Mouse (Mus musculus): ENCODE data around the gene Csn3.

Gene Csn3

DNA sequence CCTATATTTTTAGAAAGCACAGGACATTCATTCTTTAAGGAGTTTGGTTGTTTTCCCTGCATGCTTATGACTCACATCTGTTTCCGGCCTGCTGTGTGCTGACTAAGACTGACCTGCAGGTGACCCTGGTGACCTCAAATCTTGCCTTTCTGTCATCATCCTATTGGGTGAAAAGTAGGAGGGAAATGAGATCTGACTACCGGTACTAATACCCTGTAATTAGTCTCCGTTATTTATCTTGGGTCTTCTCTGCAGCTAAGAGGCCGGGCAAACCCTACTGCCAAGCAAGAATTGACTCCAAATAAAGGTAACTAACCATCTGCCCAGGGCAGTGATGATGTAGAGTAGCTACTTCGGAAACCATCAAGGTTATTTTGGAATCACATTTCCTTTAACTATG is at the start of gene Csn3:
Gene Csn3, plus strand, starts transcription at position 208 of the 400 bp plus-strand sequence.
- DNase-seq (ENCODE audit: low spot score in 2 of 2) = no peak

DNA sequence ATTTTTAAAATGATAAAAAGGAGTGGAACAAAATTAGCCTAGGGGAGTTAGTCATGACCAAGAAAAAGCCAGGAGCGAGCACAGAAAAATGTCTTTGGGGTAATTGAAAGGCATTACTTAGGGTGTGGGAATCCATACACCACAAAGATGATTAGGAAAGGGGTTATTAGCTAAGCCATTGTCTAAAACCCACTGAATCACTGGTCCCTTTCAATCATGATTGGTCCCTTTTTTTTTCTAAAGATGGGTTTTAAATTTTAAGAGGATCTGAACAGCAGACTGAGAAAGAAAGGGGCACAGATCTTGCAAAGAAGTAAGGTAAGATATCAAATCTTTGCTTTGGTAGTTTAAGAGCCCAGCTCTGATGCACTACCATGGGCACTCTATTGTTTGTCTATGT is 40.6 kb upstream of the Csn3 start, which contains the start of gene Odam:
Gene Odam, plus strand, starts transcription at position 301 of the 400 bp plus-strand sequence.
- no peak for DNase-seq (ENCODE audit: low spot score in 2 of 2)

DNA sequence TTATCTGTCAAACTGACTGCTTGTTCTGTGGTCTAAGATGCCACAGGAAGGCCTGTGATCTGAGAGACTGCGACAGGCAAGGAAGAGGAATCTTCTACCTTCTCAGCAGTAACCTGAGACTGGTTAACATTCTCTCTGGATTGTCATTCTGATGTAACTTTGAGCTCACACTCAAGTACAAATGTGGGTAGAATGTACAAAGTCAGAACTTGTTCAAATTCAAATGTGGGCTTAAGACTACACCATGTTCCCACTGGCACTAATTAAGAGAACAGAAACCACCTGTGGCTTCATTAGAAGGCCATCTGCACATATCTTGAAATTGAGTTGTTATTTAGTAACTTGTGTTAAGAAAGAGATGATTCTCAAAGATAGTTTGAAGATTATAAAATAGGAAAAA is 6.2 kb downstream of the Csn3 start:
- no peak for DNase-seq (ENCODE audit: low spot score in 2 of 2)

DNA sequence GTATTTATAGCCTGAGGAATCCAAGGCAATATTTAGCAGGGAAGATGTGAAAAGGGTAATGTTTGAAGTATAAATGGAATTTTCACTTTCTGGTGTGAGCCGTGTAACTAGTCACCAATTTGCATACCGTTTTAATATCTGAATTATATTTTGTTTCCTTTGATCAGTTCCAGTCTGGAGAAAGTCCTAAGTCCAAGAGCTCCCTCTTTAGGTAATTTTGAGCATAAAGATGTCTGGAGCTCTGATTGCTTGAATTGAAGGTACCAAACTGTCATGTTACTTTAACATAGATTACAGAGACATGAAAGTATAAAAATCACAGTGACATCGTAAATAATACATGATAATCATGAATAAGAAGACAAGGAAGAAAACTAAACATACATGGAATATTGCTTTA is 15.4 kb downstream of the Csn3 start:
- DNase-seq (ENCODE audit: low spot score in 2 of 2) = no peak

DNA sequence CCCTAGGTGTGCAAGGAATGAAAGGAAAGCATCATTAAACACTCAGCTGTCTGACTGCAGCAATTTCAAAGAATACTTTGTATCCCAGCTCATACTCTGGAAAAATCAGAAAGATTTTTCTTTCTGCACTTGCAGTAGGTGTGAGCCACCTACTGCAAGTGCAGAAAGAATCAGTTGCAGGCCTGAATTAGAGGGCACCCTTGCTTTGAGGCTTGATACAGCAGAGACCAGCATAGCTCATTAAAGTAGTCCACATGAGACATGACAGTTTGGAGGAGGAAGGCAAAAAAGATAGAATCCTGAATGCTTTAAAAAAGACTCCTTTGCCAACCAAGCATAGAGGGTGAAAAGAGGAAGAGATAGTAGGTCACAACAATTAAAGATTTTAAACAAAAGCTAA is 17.1 kb downstream of the Csn3 start:
- no peak for DNase-seq (ENCODE audit: low spot score in 2 of 2)

DNA sequence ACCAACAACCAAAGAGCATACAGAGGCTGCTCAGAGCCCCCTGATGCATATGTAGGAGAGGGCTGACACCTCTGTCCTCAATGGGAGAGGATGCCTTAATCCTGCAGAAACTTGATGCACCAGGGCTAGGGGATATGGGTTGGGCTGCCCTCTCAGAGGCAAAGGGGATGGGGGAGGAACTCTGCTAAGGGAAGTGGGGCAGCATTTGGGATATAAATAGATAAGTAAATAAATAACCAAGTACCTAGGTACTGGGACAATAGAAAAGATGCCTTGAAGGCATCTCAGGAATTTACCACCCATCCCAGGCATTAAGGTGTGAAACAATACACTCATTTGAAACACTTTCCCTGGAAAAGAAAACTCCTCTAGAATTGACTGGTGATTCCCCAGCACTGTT is 26.5 kb downstream of the Csn3 start:
- no peak for DNase-seq (ENCODE audit: low spot score in 2 of 2)

DNA sequence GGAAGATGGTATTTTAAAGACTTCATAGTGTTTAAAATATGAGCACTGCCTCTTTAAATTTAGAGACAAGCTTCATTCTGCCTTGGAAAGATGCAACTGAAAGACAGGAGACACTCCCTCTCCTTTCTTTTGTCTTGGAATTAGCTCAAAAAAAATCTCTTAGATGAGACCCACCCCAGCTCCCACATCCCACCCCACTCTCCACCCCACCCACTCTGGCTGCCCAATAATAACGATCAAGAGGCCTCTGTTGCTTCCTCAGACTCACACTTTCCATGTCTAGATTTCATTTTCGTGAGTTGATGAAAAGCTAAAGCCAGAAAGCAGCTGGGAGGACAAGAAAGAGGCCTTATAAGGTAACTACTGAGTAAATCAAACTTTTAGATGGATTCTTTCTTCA is 43.8 kb downstream of the Csn3 start, which contains the start of the genes 2310003L06Rik and Gm28434:
Gene 2310003L06Rik, plus strand, starts transcription at position 259 of the 400 bp plus-strand sequence.
Gene Gm28434, plus strand, starts transcription at position 317 of the 400 bp plus-strand sequence.
- DNase-seq (ENCODE audit: low spot score in 2 of 2) = no peak

DNA sequence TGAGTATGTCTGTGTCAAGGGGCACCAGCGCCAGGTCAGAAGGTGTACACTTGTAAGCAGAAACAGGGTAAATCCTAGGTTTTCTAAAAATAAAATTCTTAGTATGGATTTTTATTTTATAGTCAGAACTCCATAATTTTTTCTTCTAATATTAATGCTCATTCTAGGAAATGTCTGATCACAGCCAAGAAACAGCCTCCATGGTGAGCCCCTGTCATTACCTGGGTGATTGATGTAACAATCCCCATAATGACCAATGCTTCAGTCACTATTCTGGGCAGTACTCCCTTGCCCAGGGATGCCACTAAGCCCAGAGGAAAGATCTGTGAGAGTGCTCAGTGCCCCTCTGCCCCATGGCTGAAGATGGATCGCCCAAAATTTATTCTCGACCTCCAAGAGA is 53.8 kb downstream of the Csn3 start, which contains the start of gene Cabs1:
Gene Cabs1, plus strand, starts transcription at position 301 of the 400 bp plus-strand sequence.
- DNase-seq (ENCODE audit: low spot score in 2 of 2) = no peak
